Mouse (Mus musculus) C2C12 (cell line): ENCODE results near the gene Ncmap.

Experiments
- CTCF ChIP-seq: IDR thresholded peaks from one replicate; pipeline ENCODE4 v1.5.1; 2011; ENCODE audit not compliant: control insufficient read depth, insufficient read depth, insufficient read length
- FOSL1 ChIP-seq: IDR thresholded peaks from one replicate; pipeline ENCODE4 v1.8.0; 2011; ENCODE audit warnings: mild to moderate bottlenecking, low read length; ENCODE audit not compliant: poor library complexity, insufficient read depth, severe bottlenecking
- MAX ChIP-seq: IDR thresholded peaks from one replicate; pipeline ENCODE4 v1.6.1; 2011; ENCODE audit warnings: mild to moderate bottlenecking, control low read depth
- MYOD1 ChIP-seq: IDR thresholded peaks from one replicate; pipeline ENCODE4 v1.6.1; 2011; ENCODE audit warnings: low read depth; ENCODE audit not compliant: control insufficient read depth, insufficient read length
- MYOG ChIP-seq: IDR thresholded peaks from one replicate; pipeline ENCODE4 v1.6.1; 2011; ENCODE audit not compliant: control insufficient read depth, insufficient read length; ENCODE audit errors: extremely low read depth

DNA sequence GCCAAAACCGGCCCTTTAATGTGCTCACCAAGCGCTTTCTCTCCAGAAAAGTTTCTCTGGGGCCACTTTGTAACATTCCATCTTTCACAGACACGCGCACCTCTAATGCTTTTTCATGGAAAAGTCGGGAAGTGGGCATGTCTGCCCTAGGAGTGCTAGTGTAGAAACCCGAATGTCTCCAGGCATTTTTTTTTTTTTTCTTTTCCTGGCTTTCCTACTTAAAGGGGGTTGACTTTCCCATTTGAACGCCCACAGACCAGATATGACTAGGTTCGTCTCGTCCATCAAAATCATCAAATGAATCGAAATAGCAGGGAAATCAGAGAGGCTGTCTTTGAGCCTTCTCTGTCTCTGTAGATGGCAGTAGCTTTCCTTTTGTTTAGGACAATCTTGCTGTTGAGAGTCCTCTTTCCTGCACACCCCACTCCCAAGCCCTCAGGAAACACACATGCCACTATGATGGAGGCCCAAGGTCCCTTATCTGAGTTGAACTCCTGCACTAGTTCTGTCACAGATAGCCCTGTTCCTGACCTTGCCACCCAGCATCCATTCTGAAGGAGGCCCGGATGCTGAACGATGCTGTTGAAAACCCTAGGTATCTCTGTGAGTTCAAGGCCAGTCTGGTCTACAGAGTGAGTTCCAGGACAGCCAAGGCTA lies 44.1 kb downstream of the Ncmap start:
- TF ChIP-seq CTCF: no peak
- no peak for TF ChIP-seq MAX
- TF ChIP-seq MYOD1: no peak
- TF ChIP-seq FOSL1: no peak
- TF ChIP-seq MYOG: no peak
